Comparison of ENCODE assay signal across 25 mouse cellular contexts in genomic region chr3:132860796-132861195, GRCm38 (mm10).
A peak's percentile ranks its signal among the peaks of the same experiment; 100 is the strongest.
DNase-seq lines count a peak whose midpoint lies in the region; ATAC-seq and TF ChIP-seq lines count a peak whose summit lies in the region.
"Had no signal": no experiment of that assay in that cellular context is flagged by ENCODE, and none has a peak within 500 bp of the region (broad histone marks: within the 10 kb centered on the region; RNA-seq: fewer than 3 reads in every experiment).

No protein-coding gene starts in this region.

- H3K9ac ChIP-seq in kidney, embryonic 15.5 days = no peak overlapping the region
- H3K9ac ChIP-seq in liver, embryonic 16.5 days (ENCODE audit: low read depth, low read length) = no peak overlapping the region
- no peak overlapping the region for H3K9ac ChIP-seq in liver, postnatal 0 days (replicated peaks)
- no peak overlapping the region for H3K9ac ChIP-seq in neural tube, embryonic 15.5 days (replicated peaks)
- H3K9ac ChIP-seq: embryonic facial prominence, embryonic 12.5 days; forebrain, postnatal 0 days; heart, embryonic 15.5 days; intestine, embryonic 15.5 days; limb, embryonic 13.5 days; lung, embryonic 14.5 days; midbrain, embryonic 13.5 days had no signal

- DNase-seq in kidney, adult 18-20 months = peak; percentile 43
- DNase-seq in liver, postnatal 0 days = no peak
- peak; percentile 58 for DNase-seq in kidney, postnatal 14 days
- no peak for DNase-seq in thymus, postnatal 10 days (ENCODE audit: low spot score in 2 of 2)
- no peak for DNase-seq in heart, postnatal 25 days (ENCODE audit: low spot score)
- DNase-seq: adrenal gland, adult 2 months; cerebellum, adult 11 months; cerebellum, adult 9-11 months; forebrain, postnatal 0 days; gastrocnemius, postnatal 36 days; layer of hippocampus, postnatal 36 days; lung, embryonic 14.5 days; right cerebral cortex, postnatal 14 days; thymus, postnatal 25 days had no signal

- H3K4me1 ChIP-seq in kidney, embryonic 15.5 days = peaks cover 51% of the 10 kb centered on the region
- no peaks in the 10 kb centered on the region; the same call in 1 of the 2 replicates for H3K4me1 ChIP-seq in liver, embryonic 16.5 days (ENCODE audit: control insufficient read depth, low read depth, low read length)
- H3K4me1 ChIP-seq in liver, postnatal 0 days (ENCODE audit: insufficient read depth) = peaks cover 7% of the 10 kb centered on the region; the same call in 1 of the 2 replicates
- H3K4me1 ChIP-seq in neural tube, embryonic 15.5 days = no peaks in the 10 kb centered on the region
- H3K4me1 ChIP-seq: intestine, embryonic 15.5 days; midbrain, embryonic 13.5 days had no signal

- H3K4me2 ChIP-seq in kidney, embryonic 15.5 days = no peak overlapping the region
- no peak overlapping the region for H3K4me2 ChIP-seq in liver, embryonic 16.5 days (ENCODE audit: low read depth, low read length)
- H3K4me2 ChIP-seq in liver, postnatal 0 days (ENCODE audit: low read depth, low read length) = no peak overlapping the region
- H3K4me2 ChIP-seq in neural tube, embryonic 15.5 days = no peak overlapping the region
- H3K4me2 ChIP-seq: embryonic facial prominence, embryonic 12.5 days; heart, embryonic 15.5 days; intestine, embryonic 15.5 days; limb, embryonic 13.5 days; lung, embryonic 14.5 days; midbrain, embryonic 13.5 days had no signal

- TF ChIP-seq CTCF in liver, postnatal 0 days (IDR thresholded peaks at IDR 0.05; ENCODE audit: low read depth) = no peak

- H3K9me3 ChIP-seq in kidney, embryonic 15.5 days (replicated peaks) = no peaks in the 10 kb centered on the region
- no peaks in the 10 kb centered on the region for H3K9me3 ChIP-seq in liver, embryonic 16.5 days (replicated peaks; ENCODE audit: control insufficient read depth, low read length)
- H3K9me3 ChIP-seq in liver, postnatal 0 days (ENCODE audit: low read length) = no peaks in the 10 kb centered on the region
- no peaks in the 10 kb centered on the region for H3K9me3 ChIP-seq in neural tube, embryonic 15.5 days (replicated peaks)
- H3K9me3 ChIP-seq: embryonic facial prominence, embryonic 12.5 days; G1E; heart, embryonic 15.5 days; intestine, embryonic 15.5 days; limb, embryonic 13.5 days; midbrain, embryonic 13.5 days had no signal

- no peak for TF ChIP-seq EP300 in liver, postnatal 0 days (IDR thresholded peaks at IDR 0.05; ENCODE audit: low read depth)

- H3K36me3 ChIP-seq in kidney, embryonic 15.5 days = no peaks in the 10 kb centered on the region
- no peaks in the 10 kb centered on the region for H3K36me3 ChIP-seq in liver, embryonic 16.5 days (ENCODE audit: control insufficient read depth, insufficient read depth)
- H3K36me3 ChIP-seq in liver, postnatal 0 days (replicated peaks; ENCODE audit: insufficient read depth, low read length) = no peaks in the 10 kb centered on the region
- no peaks in the 10 kb centered on the region for H3K36me3 ChIP-seq in neural tube, embryonic 15.5 days
- H3K36me3 ChIP-seq: embryonic facial prominence, embryonic 12.5 days; G1E; heart, embryonic 15.5 days; intestine, embryonic 15.5 days; limb, embryonic 13.5 days; midbrain, embryonic 13.5 days had no signal

- intact Hi-C loops in heart, postnatal 25 days (cut with DNase I) = no loop called here

- H3K4me3 ChIP-seq in kidney, embryonic 15.5 days (replicated peaks) = no peak overlapping the region
- no peak overlapping the region for H3K4me3 ChIP-seq in liver, embryonic 16.5 days (ENCODE audit: low read depth, low read length)
- no peak overlapping the region for H3K4me3 ChIP-seq in liver, postnatal 0 days (ENCODE audit: low read depth, low read length)
- no peak overlapping the region for H3K4me3 ChIP-seq in neural tube, embryonic 15.5 days (replicated peaks)
- H3K4me3 ChIP-seq: embryonic facial prominence, embryonic 12.5 days; heart, embryonic 15.5 days; intestine, embryonic 15.5 days; layer of hippocampus, adult 2 months; limb, embryonic 13.5 days; midbrain, embryonic 13.5 days had no signal

- H3K27me3 ChIP-seq in kidney, embryonic 15.5 days = no peaks in the 10 kb centered on the region
- no peaks in the 10 kb centered on the region for H3K27me3 ChIP-seq in liver, embryonic 16.5 days (ENCODE audit: control insufficient read depth, insufficient read depth, low read depth, low read length)
- no peaks in the 10 kb centered on the region for H3K27me3 ChIP-seq in liver, postnatal 0 days (ENCODE audit: insufficient read depth, low read length)
- H3K27me3 ChIP-seq in neural tube, embryonic 15.5 days (replicated peaks) = no peaks in the 10 kb centered on the region
- H3K27me3 ChIP-seq: embryonic facial prominence, embryonic 12.5 days; heart, embryonic 15.5 days; intestine, embryonic 15.5 days; limb, embryonic 13.5 days; midbrain, embryonic 13.5 days had no signal

- WGBS in kidney, embryonic 15.5 days = 72% methylated on average over 8 of the region's 8 CpGs
- WGBS in liver, embryonic 16.5 days (ENCODE audit: insufficient replicate concordance) = 60% methylated on average over 8 of the region's 8 CpGs
- 66% methylated on average over 8 of the region's 8 CpGs for WGBS in liver, postnatal 0 days (ENCODE audit: insufficient replicate concordance)
- 85% methylated on average over 8 of the region's 8 CpGs for WGBS in neural tube, embryonic 15.5 days

- no peak overlapping the region for H3K27ac ChIP-seq in kidney, embryonic 15.5 days
- H3K27ac ChIP-seq in liver, embryonic 16.5 days (ENCODE audit: low read length) = no peak overlapping the region
- no peak overlapping the region for H3K27ac ChIP-seq in liver, postnatal 0 days (ENCODE audit: low read depth)
- H3K27ac ChIP-seq in neural tube, embryonic 15.5 days (replicated peaks) = no peak overlapping the region
- H3K27ac ChIP-seq: embryonic facial prominence, embryonic 12.5 days; heart, embryonic 15.5 days; intestine, embryonic 15.5 days; layer of hippocampus, adult 2 months; midbrain, embryonic 13.5 days had no signal

- ATAC-seq in kidney, embryonic 15.5 days (replicated peaks; ENCODE audit: low FRiP score) = no peak
- peak; percentile 47; the same call in 1 of the 2 replicates for ATAC-seq in liver, embryonic 16.5 days (ENCODE audit: low read depth)
- ATAC-seq in liver, postnatal 0 days = no peak
- no peak for ATAC-seq in neural tube, embryonic 15.5 days (ENCODE audit: low FRiP score)
- ATAC-seq: forebrain, postnatal 0 days; hindbrain, embryonic 16.5 days; intestine, embryonic 15.5 days; midbrain, embryonic 13.5 days had no signal

Comparison
In these comparisons a context has a peak if more than half of its experiments do, and no peak if none do; other contexts are left out.
1. DNase-seq: peak in kidney, adult 18-20 months (single experiment) and kidney, postnatal 14 days (single experiment); none in liver, postnatal 0 days (single experiment), thymus, postnatal 10 days (0 of 2) and heart, postnatal 25 days (single experiment).